Mouse (Mus musculus) A20 (cell line): ENCODE data around the gene Socs5.

Experiments
- DNase-seq: peaks from one replicate; pipeline ENCODE4 v3.0.0-alpha.2; 2011; ENCODE audit warnings: low read depth, low spot score

Gene Socs5

DNA sequence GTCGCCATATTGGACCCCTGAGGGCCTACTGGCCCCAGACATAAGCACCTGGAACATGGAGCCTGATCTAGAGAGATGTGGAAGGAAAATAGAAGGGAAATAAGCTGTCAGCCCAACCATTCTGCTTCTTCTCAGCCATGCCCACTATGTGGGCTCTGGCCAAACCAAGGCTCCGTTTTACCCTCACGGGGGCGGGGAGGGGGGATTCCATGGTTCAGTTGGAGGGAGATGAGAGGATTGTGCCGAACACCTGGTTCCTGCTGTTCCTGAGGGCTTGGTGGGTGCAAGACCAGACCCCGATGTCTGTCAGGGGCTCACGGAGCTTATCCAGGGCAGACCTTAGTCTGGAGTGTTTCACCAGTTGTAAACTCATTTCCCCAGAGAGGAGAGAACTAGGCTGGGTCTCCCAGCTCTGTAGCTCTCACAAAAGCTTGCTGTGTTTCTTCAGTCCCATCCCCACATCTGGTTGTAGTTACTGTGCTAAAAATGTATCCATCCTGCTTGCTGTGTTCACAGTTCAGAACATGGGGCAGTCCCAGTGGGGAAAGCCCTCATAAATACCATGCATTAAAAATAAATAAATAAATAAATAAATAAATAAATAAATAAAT is 56.9 kb downstream of the Socs5 start:
- no peak for DNase-seq

DNA sequence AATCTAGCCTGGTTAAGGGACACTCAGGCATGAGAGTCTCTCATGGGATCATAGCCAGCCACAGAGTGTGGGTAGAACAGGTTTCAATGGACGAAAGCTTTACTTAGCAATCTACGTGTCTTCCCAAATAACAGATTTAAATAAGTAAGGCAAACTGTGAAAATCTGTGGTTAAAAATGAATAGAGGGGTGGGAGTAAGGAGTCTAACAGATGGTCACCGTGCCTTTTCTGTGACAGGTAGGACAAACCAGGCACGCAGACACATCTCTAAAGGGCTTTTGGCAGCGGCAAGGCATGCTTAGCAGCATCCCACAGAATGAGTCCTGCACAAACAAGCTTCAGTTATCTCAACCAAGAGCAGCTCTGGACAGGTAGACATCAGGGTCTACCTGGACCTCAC is 59.9 kb downstream of the Socs5 start:
- no peak for DNase-seq

DNA sequence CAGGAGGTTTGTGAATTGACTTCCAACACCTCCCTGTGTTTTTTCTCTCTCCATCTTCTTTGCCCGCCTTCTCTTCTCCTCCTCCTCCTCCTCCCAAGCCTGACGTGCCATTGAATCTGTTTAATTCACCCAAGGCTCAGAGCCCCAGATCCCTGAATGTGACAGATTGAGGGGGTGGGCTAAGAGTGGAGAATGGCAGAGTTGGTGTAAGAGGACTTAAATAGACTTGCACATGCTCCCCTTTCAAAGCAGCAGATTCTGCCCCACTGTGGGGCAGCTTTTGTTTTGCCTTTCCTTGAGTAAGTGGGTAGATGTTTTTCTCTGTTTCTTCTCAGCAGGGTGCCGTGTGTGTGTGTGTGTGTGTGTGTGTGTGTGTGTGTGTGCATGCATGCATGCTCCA is 61.6 kb downstream of the Socs5 start:
- no peak for DNase-seq

DNA sequence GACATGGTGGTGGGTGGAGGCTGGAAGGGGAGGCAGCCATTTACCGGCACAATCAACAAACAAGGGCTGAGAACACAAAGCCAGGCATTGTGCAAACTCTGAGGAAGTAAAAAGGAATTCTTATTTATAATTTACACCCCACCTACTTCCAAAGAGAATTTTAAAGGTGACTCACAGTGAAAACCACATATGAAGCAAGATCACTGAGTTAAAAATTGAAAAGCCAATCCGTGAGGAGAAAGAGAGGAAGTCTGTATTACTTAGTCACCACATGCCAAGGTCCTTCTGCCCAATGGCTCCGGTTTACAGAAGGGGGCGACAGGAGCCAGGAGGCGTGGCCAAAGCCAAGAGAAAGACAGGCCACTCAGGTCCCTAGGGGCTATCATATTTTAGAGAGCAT is 62.9 kb downstream of the Socs5 start:
- peak; percentile 7 for DNase-seq

DNA sequence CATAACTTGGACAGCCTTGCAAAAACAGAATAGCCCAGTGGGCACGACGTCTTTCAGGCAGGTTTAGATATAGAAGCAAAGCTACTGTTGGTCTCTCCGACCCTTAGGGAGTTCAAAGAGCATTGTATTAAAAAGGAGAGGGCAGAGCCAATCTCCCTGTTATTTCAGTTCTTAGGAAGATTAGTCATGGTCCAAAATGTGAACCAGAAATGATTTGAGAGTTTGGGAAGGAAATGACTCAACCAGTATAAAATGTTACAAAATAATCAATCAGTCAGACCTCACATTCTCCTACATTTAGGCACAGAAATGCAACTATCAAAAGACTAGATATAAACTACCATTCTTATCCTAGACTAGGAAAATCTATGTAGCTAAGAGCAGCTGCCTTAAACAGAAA is 64.6 kb downstream of the Socs5 start:
- no peak for DNase-seq

DNA sequence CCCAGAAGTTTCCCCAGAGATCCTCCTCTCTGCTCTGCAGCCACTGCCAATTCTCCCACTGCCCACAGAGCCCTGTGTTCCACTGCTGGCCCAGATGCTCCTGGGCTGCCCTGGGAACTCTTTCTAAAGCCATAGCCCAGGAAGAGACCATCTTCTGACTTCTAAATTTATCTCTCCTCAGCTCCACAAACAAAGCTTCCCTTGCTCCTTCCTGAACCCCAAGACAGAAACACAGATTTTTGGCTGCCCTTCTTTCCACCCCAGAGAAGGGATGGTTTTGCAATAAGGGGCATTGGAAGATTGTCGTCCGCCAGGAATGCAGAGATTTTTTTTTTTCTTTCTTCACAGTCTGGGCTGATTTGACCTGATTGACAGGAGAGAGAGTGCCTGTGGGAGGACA is 66.5 kb downstream of the Socs5 start:
- DNase-seq, result no peak

DNA sequence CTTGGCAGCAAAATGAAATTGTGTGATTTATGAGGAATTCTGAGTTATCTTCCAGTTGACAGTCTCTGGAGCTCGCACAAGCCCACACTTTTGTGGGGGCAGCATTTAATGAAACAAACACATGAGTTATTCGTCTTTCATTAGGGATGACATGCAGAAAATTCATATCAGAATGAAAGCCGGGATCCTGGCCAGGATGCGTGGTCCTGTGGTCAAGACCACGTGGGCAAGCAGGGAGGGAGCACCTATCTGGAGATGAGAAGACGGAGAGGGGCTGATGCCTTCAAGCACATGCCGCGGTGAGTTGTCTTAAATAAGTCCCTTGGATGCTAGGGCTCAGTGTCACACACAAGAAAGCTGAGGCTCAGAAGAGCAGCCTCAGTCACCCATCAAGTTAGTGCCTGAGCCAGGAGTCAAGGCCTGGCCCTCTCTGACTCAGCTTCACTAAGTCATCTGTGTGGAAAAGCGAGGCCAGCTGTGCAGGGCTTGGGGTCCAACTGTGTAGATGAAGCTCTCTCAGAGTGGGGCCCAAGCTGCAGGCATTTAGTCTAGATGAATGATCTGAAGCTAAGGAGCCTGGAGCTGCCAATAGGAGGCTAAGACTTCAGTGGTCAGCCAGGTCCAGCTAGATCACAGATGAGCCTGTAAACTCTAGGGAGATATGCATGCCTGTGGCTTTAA is 67.3 kb downstream of the Socs5 start:
- DNase-seq, result no peak

DNA sequence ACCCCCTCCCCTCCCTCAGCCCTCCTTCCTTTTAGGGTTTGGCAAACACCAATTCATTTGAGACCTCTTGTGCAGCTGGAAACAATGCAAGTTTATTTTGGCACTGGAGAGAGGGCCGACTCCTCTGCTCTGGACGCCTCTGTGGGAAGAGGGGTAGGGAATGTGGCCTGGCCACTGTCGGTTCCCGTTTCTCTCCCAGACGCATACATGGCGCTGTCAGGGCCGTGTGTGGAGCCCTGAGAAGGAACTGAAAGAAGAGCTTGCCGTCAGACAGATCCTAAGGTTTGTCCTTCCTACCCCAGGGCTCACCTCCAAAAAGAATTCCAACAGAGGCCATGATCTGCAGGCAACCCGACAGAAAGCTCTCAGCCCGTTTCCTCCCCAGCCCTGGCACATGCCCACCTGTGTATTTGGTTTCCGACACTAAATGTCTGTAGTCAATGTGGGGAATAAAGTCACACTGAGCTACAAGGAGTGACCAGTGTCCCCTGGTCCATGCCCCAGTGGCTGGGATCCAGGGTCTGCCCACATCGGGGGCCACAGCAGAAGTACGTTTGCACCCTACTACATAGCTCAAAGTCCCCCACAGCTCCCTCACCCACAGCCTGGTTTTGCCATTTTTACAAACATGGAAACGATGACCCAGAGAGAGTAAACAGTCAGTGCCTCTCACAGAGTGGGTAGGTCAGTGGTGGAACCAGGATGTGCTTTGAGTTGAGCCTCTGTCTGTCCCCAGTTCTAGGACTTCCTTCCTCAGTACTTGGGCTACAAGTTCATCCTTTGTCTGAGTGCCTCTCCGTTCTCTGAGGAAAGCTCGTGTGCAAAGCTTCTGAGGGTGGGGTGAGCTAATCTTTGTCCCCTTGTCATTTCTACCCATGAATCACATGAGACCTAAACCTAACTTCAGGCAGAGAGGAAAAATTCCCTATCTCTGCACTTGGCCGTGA is 68.9 kb downstream of the Socs5 start:
- no peak for DNase-seq

DNA sequence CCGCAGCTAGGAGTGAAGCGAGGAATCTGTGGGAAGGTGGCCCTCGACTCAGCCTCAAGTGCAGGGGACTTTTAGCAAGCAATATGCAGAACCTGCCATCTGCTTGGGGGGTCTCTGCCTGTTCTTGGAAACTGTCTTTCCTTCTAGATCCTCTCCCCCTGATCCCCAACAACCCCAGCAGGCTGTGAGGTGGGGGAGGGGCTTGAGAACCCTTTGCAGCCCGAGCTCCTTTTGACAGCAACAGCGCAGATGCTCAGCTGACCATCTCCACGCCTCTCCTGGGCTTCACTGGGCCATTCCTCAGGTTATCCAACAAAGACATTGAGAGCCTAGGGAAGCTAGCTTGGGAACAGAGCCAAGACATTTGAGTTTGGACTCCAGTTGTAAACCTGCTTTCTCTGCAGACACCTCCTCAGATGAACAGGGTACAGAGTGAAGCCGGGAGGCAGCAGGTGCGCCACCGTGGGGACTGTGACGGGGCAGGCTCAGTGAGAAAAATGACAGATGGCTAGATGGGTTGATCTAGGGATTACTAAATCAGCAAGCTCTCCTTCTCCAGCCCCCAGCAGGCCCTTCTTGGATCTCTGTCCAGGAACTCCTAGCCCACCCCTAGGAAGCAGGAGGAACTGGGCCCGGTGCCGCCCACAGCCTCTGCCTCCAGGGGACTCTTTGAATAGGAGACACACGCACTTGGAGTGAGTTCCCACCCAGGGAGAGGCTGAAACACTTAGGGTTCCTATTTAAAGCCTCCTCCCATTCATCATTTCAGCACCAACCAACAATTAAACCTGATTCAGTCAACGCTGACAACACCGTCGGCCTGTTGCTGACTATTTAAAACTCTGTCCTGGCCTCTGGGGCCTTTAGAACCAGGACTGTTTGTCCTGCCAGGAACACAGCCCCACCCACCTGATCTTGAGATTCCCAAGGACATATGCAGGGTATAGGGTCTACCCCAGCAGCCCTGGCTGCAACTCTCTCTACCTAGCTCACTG is 71.4 kb downstream of the Socs5 start:
- DNase-seq, result no peak

DNA sequence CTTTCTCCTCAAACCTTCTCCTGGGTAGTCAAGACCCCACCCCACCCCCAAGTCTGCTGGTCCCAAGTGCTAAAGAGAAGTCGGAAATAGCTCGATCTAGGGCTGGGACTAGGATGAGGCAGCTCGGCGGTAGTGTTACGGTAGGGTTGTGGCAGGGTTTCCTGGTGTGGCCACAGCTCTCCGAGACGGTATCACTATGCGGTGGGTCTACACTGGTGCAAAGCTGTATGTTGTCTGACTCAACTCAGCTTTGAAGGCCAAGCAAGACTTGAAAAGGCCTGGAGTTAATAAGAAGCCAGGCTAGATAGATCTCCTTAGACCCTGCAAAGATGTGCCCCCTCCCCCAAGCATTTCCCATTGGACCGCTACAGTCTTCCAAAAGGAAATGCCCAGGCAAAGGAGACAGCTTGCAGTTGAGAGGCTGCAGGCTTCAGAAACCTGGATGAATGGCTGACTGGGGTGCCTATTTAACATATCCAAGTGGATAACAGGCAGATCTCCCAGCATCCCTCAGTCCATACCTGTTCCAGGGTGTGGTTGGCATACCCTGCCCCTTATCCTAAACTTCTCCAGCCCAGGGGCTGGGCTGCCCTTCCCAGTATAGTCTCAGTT is 72.6 kb downstream of the Socs5 start:
- DNase-seq, result no peak

DNA sequence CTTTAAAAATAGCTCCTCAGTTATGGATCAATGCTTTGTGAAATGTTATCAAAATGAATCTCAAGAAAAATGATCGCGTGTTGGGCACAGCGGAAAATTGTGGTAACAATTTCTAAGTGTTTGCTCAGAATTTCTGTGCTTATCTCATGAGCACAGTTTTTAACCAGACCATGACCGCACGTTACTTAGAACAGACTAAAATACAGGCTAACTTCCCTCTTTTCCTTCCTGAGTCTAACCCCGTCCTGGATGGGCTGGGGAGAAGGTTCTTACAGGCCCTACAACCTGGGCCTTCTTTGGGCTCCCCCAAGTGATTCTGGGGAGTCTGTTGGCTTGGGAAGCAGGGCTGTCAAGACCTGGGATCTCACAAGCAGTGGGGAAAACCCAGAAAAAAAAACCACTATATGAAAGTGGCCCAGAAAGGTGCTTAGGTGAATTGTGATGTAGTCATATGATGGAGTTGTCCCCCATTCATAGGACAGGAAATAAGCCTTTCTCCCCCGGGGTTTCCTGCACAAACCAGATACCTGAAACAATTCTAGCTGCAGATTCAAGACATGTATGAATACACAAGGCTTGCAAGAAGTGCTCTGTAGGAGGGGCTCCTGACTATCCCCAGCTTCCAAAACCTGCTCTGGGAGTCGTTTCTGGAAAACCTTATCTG is 74.3 kb downstream of the Socs5 start:
- no peak for DNase-seq

DNA sequence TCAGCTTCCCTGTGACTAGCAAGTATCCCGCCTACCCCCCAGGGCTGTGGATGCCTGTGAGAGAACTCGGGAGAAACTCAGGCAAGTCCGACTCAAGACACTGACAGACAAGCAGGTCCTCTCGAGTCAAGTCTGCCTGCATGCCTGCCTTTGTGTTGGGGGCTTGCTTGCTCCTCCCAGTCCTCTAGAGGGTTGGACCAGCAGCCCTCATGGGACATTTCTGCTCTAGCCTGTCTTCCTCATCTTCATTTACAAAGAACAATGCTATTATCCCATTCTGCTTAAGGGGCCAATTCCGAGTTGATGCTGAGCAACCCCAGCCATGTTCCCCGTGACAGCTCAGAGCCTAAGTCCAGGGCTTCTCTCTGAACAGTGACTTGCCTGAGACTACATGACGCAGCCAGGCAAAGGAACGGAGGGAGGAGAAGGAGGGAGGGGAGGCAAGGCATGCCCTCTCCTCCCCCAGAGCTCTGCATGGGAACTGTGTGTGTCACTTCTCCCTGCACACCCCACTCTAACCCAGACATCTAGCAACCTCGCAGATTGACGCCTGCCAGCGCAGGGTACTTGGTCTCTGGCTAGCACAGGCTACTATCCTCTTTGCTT is 78.1 kb downstream of the Socs5 start:
- DNase-seq, result no peak

DNA sequence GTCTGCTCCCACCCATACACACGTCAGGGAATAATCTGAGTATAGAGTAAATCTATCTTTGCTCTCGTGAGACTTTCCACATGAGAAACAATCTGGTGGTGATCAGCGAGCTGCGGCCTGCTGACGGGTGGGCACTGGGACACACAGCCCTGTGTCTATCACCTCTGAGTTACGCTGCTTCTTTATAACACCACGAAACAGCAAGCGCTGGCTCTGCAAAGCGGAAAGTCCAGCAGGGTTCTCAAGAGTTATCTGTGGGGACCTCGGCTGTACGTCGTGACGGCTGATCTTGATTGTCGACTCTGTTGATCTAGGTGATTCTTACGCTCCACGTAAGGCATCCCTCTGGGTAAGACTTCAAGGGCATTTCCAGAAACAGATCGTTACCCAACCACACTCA is 79.5 kb downstream of the Socs5 start:
- DNase-seq, result no peak
